Mouse (Mus musculus) heart, postnatal 36 days (tissue): ENCODE data around the gene Plau. TPM values are rescaled to one million over a fixed set of nuclear protein-coding genes. Genes with fewer than 3 reads are reported as not detected.

Experiments
- DNase-seq, 2 experiments: peaks; one replicate each; pipeline ENCODE4 v3.0.0; 2021 to 2022
- intact Hi-C: fragments of 180-260 bp; cut with DNase I; formaldehyde crosslinking; loops from one replicate; pipeline ENCODE4 v1.15.1; 2025
- total RNA-seq, 2 experiments: library from RNA; stranded (reverse); gene quantifications; 2 replicates each; pipeline ENCODE4 v1.2.3; 2021

Gene Plau
- total RNA-seq, 2 experiments from 2014 or later = 6.1 to 6.2 TPM

- intact Hi-C loops = no loop called here
- no peak for DNase-seq
Measured at GRCm38 (mm10) chr14:20841526-20841925, 5.1 kb downstream of the Plau start.

GRCm38 (mm10) chr14:20842629-20843028 lies 6.2 kb downstream of the Plau start:
- intact Hi-C loops = no loop called here

GRCm38 (mm10) chr14:20844126-20844525 lies 7.7 kb downstream of the Plau start:
- no peak for DNase-seq
- intact Hi-C loops = no loop called here

More at GRCm38 (mm10) chr14:20842629-20843028, 6.2 kb downstream of the Plau start:
- no peak for DNase-seq

- intact Hi-C loops = no loop called here
Measured at GRCm38 (mm10) chr14:20844671-20845576, 8.5 kb downstream of the Plau start.

DNA sequence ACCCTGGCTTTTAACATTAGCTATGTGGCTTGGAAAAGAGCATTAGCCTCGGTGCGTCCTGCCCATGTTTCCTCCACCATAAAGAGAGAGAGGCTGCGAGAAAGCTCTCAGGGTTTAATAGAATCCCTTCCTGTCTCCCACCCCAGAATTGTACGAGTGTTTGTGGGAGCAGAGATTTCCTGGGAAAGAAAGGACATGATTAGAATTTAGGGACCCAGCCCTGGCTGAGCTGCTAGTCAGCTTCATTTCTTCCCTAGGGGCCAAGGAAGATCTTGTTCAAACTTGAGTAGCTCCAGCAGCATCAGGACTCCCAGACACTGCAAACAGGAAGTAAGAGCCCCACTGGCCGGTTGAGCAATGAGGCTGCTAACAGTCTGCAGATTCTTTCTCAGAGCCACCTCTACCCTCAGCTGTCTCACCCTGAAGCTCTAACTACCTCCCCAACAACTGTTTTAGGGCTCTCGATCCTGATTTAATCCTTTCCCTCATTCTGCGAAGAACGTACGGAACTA lies 9.2 kb downstream of the Plau start:
- peak in 1 of 2 experiments; percentile 40 for DNase-seq
- intact Hi-C loops = loop anchor here (2.0 kb wide), 1 partner anchor 25 kb away; no protein-coding TSS in a partner anchor

More at GRCm38 (mm10) chr14:20844671-20845576, 8.5 kb downstream of the Plau start:
- DNase-seq = no peak

GRCm38 (mm10) chr14:20846214-20846613 lies 9.8 kb downstream of the Plau start:
- intact Hi-C loops = loop anchor here (2.0 kb wide), 1 partner anchor 25 kb away; no protein-coding TSS in a partner anchor
- DNase-seq = no peak

DNA sequence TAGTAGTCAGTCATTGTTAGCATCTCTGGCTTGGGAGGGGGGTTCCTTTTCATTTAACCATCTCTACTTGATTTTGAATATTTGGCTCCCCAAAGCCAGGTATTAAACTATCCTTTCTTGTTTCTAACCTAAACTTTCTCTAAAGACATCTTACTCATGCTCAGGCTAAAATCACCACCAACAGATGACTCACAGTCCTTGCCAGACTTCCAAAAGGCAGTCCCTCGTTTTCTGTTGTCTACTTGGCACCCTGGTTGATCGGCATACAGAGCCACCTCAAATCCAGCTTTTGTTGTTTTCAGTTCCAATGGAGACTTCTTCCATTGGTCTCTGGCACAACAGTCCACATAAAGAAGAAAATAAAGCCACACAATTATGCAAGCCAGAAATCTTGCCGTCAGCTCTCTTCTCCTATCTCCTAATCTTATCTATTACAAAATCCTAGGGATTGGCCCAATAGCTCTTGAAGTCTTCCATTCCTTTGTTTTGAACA lies 11.2 kb downstream of the Plau start:
- no peak for DNase-seq
- intact Hi-C loops = loop anchor here (2.0 kb wide), 1 partner anchor 23 kb away; no protein-coding TSS in a partner anchor

GRCm38 (mm10) chr14:20849753-20850152 lies 13.3 kb downstream of the Plau start:
- no peak for DNase-seq
- intact Hi-C loops = no loop called here

GRCm38 (mm10) chr14:20850498-20850897 lies 14.0 kb downstream of the Plau start:
- DNase-seq = no peak
- intact Hi-C loops = no loop called here

DNA sequence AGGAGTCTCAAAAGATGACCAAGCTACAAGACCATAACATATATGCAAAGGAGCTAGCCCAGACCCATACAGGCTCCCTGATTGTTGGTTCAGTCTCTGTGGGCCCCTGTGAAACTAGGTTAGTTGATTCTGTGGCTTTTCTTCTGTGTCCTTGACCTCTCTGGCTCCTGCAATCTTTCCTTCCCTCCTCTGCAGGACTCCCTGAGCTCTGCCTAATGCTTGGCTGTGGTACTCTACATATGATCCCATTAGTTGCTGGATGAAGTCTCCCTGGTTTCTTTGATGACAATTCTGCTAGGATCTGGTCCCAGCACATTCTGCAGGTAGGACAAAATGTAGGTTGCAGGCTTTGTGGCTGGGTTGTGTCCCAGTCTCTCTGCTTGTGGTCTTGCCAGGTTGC lies 15.3 kb downstream of the Plau start:
- intact Hi-C loops = no loop called here

GRCm38 (mm10) chr14:20861152-20861551 lies 24.7 kb downstream of the Plau start:
- DNase-seq = no peak
- intact Hi-C loops = no loop called here

More for the DNA sequence above, 15.3 kb downstream of the Plau start:
- no peak for DNase-seq

DNA sequence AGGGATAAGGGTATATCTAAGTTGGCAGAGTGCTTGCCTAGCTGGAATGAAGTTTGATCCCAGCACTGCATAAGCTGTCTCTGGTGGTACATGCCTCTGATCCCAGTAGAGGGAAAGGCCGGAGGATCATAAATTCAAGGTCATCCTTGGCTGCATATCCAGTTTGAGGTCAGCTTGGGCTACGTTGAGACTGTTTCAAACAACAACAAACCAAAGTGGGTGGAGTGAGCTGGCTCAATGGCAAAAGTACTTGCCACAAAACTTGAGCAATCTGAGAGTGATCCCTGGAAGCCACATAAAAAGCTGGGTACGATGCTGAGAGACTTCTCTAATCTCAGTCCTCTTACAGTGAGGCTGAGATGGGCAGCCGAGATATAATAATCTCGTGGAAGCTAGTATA lies 25.1 kb downstream of the Plau start:
- intact Hi-C loops = no loop called here
- no peak for DNase-seq

- intact Hi-C loops = no loop called here
- DNase-seq = no peak
Measured at GRCm38 (mm10) chr14:20863306-20864065, 27.0 kb downstream of the Plau start.

- intact Hi-C loops = no loop called here
- no peak for DNase-seq
Measured at GRCm38 (mm10) chr14:20864192-20864591, 27.7 kb downstream of the Plau start.

- intact Hi-C loops = no loop called here
- no peak for DNase-seq
Measured at GRCm38 (mm10) chr14:20865604-20866003, 29.1 kb downstream of the Plau start.

DNA sequence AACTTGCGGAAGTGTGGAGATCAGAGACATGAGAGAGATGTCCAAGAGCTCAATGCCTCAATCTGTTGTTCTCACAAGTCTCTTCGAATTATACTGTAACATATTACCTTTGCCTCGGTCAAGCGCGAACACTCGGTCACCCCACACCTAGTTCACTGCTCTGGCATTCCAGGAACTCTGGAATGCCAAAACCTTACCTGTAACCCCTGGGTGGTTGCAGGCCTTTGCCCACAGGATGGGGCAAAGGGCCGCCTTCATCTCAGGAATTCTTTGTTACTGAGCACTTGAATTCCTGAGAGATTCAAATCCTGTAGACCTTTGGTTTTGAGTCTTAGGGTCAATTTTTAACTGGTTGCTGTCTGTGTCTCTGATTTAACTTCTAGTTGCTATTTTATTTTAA lies 29.9 kb downstream of the Plau start:
- no peak for DNase-seq
- intact Hi-C loops = no loop called here

- intact Hi-C loops = loop anchor here (2.0 kb wide), 2 partner anchors 23 to 33 kb away; partner anchors contain the start of gene Plau
- DNase-seq = no peak
Measured at GRCm38 (mm10) chr14:20870110-20870509, 33.6 kb downstream of the Plau start.

DNA sequence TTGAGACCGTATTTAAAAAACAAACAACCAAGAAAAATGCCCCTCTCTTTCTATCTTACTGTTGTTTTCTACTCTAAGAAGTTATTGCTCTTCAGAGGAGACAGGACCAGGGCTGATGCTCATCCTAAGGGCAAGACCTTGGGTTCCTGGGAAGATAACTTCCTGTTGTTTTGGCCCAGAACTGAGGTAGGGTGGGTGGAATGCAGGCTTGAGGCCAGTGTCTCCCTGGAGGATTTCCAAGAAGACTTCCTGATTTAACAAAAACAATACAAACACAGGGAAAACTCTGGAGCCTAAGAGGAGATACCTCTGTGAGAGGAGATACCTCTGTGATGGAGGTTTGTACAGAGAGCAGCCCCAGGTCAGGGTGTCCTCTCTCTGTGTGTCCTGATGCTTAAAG lies 35.0 kb downstream of the Plau start:
- intact Hi-C loops = loop anchor here (2.0 kb wide), 2 partner anchors 25 to 35 kb away; partner anchors contain the start of gene Plau
- peak; percentile 61 to 64 for DNase-seq

GRCm38 (mm10) chr14:20873307-20873706 lies 36.8 kb downstream of the Plau start:
- DNase-seq = peak; percentile 90 to 91
- intact Hi-C loops = loop anchor here (1.0 to 2.0 kb wide), 3 partner anchors 70 to 119 kb away; no protein-coding TSS in a partner anchor

DNA sequence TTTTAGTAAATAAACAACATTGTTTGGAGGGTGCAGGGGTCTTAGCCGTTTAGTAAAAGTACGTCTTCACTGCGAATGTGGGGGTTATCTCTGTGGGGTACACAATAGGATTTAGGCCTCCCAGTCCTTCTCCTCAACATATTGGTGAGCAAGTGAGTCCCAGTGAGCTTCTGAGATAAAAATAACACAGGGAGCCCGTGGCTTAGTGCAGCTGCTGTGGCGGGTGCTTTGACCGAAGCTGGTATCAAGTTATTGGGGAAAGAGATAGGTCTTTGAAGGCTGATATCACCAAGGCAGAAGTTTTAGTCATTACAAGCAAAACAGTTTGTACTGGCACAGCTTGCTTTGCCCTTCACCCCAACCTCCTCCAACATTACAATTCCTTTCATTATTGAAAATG lies 37.5 kb downstream of the Plau start:
- no peak for DNase-seq

DNA sequence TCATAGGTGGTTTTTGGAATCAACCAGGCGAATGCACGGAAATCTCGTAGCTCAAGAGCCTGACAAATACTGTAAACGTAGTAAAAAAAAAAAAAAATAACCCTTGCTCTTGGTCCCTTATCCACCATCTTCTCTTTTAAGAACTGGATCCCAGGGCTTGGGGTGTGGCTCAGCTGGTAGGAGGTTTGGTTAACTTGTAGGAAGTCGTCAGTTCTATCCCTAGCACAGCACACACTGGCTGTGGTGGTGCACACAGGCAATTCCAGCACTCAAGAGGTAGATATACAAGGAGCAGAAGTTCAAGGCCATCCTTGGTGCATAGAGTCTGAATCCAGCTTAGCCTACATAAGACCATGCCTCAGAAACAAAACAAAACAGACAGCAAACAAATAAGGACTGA lies 48.2 kb downstream of the Plau start:
- no peak for DNase-seq
- intact Hi-C loops = no loop called here

More for the DNA sequence above, 37.5 kb downstream of the Plau start:
- intact Hi-C loops = loop anchor here (1.0 to 2.0 kb wide), 3 partner anchors 71 to 119 kb away; no protein-coding TSS in a partner anchor
